Mouse (Mus musculus): ENCODE data around the gene Cstf2t. TPM values are rescaled to one million over a fixed set of nuclear protein-coding genes. Genes with fewer than 3 reads are reported as not detected.

Gene Cstf2t
- total RNA-seq (2014; fragmentation: Nextera tagmentation) (15.6 and 15.9 TPM in 2 replicates), total RNA-seq (2017) (33.2 and 36.8 TPM in 2 replicates)

- ATAC-seq (replicated peaks; ENCODE audit: poor library complexity, severe bottlenecking), result peak; percentile 99
Measured at GRCm38 (mm10) chr19:31082662-31083429, at the start of gene Cstf2t. TSS of gene Cstf2t (plus strand) at chr19:31082837.

- ATAC-seq (replicated peaks; ENCODE audit: poor library complexity, severe bottlenecking), result no peak
Measured at GRCm38 (mm10) chr19:31038951-31039350, 43.7 kb upstream of the Cstf2t start.

GRCm38 (mm10) chr19:31040948-31041847 is 41.4 kb upstream of the Cstf2t start:
- no peak for ATAC-seq (replicated peaks; ENCODE audit: poor library complexity, severe bottlenecking)

- ATAC-seq (replicated peaks; ENCODE audit: poor library complexity, severe bottlenecking), result no peak
Measured at GRCm38 (mm10) chr19:31046601-31047000, 36.0 kb upstream of the Cstf2t start.

- no peak for ATAC-seq (replicated peaks; ENCODE audit: poor library complexity, severe bottlenecking)
Measured at GRCm38 (mm10) chr19:31064740-31065139, 17.9 kb upstream of the Cstf2t start.

- ATAC-seq (replicated peaks; ENCODE audit: poor library complexity, severe bottlenecking), result no peak
Measured at GRCm38 (mm10) chr19:31065206-31065781, 17.3 kb upstream of the Cstf2t start.

- no peak for ATAC-seq (replicated peaks; ENCODE audit: poor library complexity, severe bottlenecking)
Measured at GRCm38 (mm10) chr19:31073959-31074716, 8.5 kb upstream of the Cstf2t start.

GRCm38 (mm10) chr19:31074717-31075063 is 7.9 kb upstream of the Cstf2t start:
- ATAC-seq (replicated peaks; ENCODE audit: poor library complexity, severe bottlenecking), result no peak

GRCm38 (mm10) chr19:31076106-31076505 is 6.5 kb upstream of the Cstf2t start:
- ATAC-seq (replicated peaks; ENCODE audit: poor library complexity, severe bottlenecking), result no peak

GRCm38 (mm10) chr19:31078241-31078640 is 4.4 kb upstream of the Cstf2t start:
- no peak for ATAC-seq (replicated peaks; ENCODE audit: poor library complexity, severe bottlenecking)

- ATAC-seq (replicated peaks; ENCODE audit: poor library complexity, severe bottlenecking), result no peak
Measured at GRCm38 (mm10) chr19:31082226-31082625, 411 bp upstream of the Cstf2t start.

- ATAC-seq (replicated peaks; ENCODE audit: poor library complexity, severe bottlenecking), result no peak
Measured at GRCm38 (mm10) chr19:31083761-31084160, 1.1 kb downstream of the Cstf2t start.

- no peak for ATAC-seq (replicated peaks; ENCODE audit: poor library complexity, severe bottlenecking)
Measured at GRCm38 (mm10) chr19:31097857-31098256, 15.2 kb downstream of the Cstf2t start.

GRCm38 (mm10) chr19:31099369-31099768 is 16.7 kb downstream of the Cstf2t start:
- no peak for ATAC-seq (replicated peaks; ENCODE audit: poor library complexity, severe bottlenecking)

- no peak for ATAC-seq (replicated peaks; ENCODE audit: poor library complexity, severe bottlenecking)
Measured at GRCm38 (mm10) chr19:31104764-31105163, 22.1 kb downstream of the Cstf2t start.

GRCm38 (mm10) chr19:31106036-31106435 is 23.4 kb downstream of the Cstf2t start:
- no peak for ATAC-seq (replicated peaks; ENCODE audit: poor library complexity, severe bottlenecking)

- ATAC-seq (replicated peaks; ENCODE audit: poor library complexity, severe bottlenecking), result no peak
Measured at GRCm38 (mm10) chr19:31106835-31107554, 24.4 kb downstream of the Cstf2t start.

GRCm38 (mm10) chr19:31114690-31115089 is 32.1 kb downstream of the Cstf2t start:
- no peak for ATAC-seq (replicated peaks; ENCODE audit: poor library complexity, severe bottlenecking)

GRCm38 (mm10) chr19:31124628-31125027 is 42.0 kb downstream of the Cstf2t start:
- ATAC-seq (replicated peaks; ENCODE audit: poor library complexity, severe bottlenecking), result no peak

- ATAC-seq (replicated peaks; ENCODE audit: poor library complexity, severe bottlenecking), result no peak
Measured at GRCm38 (mm10) chr19:31132614-31133013, 50.0 kb downstream of the Cstf2t start.
